Mouse (Mus musculus) lung, postnatal 14 days (tissue): ENCODE data around the gene Hivep3.

Experiments
- DNase-seq: peaks from one replicate; pipeline ENCODE4 v3.0.0; 2021

The Hivep3 gene

DNA sequence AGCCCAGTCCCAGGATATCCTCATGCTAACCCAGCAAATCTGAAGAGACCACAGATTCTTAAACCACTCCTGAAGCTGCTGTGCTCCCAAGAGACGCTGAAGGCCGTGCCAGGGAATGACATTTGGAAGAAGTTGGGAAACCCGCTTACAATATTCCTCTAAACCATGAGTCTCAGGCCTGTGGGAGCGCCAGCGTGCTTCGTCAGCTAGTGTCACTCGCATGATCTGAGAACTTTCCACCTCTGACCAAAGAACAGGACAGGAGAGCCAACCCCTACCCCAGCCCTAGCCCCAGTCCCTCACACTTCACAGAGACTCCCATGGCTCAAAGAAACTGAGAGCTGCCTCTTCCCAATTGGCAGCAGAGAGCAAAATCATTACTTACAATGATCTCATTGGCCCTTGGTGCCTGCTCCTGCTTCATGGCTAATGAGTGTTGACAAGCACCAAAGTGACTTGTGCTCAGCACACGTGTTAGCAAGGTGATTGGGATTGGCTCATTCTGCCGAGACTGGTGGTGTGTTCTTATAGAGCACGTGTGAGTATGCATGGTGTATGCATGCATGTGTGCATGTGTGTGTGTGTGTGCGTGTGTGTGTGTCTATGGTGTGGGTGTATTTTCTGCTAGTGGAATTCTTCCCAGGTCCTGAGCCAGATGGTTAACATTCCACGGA lies 247.6 kb downstream of the Hivep3 start:
- peak; percentile 27 for DNase-seq

DNA sequence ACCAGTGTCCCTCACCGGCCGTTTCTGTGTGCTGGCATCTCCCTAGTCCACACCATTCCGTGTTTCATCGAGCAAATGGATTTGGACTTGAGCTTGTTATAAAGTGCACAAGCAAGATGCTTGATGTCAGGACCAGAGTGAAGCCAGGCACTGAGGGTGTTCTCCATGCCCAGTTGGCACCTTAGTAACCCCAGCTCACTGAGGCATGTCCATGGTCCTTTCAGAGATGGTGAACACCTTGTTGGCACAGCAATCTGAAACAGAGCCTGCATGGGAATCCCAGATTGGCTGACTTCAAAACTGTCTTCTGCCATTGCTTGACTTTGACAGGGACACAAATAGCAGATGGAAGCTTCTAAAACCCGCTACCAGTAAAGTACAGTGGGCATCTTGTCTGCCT lies 252.5 kb downstream of the Hivep3 start:
- no peak for DNase-seq

DNA sequence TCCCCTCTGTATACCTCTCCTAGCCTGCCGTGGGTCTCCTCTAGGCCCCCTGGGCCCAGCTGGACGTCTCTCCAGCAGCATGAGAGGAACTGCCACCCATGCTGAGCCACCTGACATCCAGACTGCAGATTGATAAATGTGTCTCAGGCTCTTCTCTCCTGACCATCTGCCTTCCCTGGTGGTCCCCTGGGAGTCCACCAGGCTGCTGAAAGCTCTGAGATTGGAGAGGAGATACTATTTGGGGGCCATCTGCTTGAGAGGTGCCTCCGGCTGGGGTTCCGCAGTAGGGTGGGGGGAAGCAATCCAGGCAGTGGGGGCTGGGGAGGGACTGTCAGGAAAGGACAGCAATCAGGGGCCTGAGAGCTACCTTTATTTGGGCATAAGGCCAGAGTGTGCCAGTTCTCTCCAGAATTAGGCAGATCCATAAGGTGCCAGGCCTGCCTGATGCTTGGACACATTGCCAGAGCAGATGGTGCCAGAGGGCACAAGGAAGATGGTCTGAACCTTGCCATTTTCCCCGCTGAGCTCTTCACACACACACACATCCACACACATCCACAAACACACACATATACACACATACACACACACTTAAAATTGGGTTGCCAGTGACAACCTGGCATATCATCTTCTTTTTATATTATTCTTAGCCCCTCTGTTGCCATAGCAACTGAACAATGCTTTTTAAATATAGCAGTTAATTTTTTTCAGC lies 253.2 kb downstream of the Hivep3 start:
- DNase-seq: no peak

DNA sequence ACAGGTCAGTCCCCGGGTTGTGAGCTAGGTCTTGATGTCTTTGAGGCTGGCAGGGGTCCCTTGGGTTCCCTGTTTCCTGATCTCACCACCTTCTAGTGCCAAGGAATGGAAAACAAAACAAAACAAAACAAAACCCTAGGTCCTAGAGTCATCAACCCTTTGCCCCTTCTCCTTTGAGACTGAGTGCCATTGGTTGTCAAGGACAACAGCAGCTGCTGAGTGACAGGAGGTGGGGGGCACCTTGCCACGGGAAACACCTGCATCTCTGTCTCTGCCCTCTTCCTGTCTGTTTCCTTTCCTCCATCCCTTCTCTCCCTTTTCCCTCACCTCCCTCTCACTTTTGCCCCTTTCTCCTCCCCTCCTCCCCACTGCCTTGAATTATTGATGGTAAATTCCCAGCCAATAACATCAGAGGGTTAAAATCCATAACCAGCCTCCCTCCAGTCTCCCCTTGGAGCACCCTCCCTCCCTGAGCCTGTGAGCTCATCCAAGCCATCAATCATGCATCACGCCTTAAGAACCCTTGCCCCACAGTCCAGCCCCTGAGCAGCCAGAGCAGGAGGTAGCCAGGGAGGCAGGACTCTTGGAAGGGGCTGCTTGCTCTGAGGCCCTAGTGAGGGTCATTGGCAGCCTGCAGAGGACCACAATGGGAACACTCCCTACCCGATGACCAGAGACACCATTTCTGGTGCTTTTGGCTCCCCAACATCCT lies 253.9 kb downstream of the Hivep3 start:
- DNase-seq: no peak

DNA sequence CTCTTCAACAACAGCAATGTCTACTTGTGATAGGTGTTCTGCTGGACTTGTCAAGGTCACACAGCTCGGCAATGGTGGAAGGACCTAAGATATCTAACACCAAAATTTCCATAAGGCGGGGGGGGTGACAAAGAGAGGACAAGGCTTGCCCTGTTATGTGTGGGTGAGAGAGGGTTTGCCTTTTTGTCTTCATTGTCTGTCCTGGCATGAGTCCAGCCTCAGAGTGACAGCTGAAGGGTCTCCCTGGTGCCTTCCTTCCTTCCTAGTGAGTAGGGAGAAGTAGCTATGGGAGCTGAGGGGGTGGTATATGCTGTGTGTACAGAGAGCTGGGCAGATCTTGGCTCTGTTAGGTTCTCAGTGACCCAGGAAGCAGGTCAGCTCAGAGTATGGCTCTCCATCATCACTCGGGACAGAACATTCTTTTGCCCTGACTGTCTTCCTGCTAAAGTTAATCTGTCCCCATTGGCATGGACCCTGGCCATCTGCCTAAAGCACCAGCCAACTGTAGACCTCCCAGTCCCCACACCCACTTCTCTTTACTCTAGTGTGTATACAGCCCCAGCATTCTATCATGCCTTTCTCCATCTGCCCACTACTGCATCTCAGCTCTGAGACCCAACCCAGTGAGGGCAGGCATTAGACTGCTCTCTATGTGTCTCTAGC lies 255.6 kb downstream of the Hivep3 start:
- no peak for DNase-seq

DNA sequence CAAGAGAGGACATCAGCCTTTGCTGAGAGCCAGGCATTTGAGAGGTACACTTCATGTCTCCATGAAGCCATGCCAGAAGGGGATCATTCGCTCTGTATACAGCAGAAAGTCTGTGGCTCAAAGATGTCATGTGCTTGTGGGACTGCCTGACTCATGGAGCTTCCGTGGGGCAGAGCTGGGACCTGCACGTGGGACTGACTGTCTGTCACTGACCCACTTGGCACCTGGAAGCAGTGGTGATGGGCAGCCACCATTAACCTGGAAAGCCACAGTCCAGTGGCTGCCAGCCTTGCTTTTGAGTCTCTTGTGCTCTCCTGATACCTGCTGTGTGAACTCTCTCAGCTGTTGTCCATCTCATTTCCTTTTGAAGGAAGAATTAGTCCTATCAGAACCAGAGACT lies 256.8 kb downstream of the Hivep3 start:
- no peak for DNase-seq

DNA sequence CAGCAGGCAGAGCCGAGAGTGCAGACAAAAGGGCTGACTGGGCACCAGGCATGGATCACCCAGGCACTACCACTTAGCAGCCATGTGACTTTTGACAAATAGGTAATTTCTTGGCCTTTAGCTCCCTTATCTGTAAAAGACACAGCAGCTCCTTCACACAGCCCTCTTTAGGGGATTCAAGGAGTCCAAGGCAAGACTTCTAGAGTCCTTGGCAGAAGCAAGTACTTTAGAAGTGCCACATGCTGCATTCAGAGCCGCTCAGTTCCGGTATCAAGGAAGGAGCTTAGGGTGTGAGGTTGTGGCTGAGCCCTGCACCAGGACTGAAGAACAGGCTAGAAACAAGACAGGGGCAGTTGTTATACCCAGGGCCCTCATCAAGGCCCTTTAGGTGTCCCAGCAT lies 257.3 kb downstream of the Hivep3 start:
- no peak for DNase-seq

- DNase-seq: no peak
These were observed 258.2 kb downstream of the Hivep3 start for GRCm38 (mm10) chr4:119991758-119992157.

DNA sequence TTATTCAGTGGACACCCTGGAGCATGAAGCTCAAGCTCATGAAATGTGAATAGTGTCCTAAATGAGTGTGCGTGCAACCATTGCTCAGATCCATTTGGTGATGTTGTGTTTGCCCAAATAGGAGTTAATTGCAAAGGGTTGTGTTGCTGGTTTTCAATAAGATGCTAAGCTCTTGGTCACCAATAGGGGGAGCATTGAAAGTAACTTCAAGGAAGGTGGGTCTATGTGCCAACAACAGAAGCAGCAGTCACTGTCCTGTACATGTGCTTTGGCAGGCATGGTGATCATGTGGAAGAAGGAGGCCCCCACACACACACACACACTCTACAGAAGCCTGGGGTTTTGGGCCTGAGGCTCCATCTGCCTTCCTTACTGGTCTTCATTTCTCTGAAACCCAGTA lies 262.8 kb downstream of the Hivep3 start:
- DNase-seq: no peak

DNA sequence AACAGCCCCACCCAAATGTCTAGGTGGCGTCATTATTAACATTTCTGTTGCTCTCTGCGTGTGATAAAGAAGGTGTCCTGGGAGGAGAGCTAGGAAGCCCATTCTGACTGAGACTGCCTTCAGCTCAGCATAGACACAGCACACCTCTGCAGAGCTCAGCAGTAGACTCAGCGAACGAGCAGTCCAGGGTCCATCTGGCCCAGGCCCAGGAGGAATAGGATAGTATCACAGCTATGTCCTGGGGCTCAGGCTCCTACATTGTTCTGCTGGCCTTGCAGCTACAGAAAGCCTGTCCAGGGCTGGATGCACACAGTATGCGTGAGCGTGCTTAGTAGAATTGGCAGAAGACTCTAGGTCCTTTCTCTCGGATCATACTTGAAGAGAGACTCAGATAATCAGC lies 263.8 kb downstream of the Hivep3 start:
- no peak for DNase-seq

DNA sequence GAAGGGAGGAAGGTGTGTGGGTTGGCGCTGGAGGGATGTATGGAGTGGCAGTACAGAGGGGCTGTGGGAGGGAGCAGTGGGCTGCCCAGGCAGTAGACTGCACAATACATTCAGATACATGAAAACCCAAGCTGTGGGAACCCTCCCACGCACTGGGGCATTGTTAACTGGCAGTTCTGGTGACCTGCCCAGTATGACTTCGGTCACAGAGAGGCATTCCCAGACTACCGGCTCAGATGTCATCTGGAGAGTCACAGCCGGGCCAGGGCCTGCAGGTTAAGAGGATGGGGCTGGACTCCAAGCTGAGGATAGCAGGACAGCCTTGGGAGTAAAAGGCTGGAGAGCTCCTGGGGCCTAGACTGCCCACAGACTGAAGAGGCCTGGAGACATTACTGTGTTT lies 265.3 kb downstream of the Hivep3 start:
- DNase-seq: no peak

DNA sequence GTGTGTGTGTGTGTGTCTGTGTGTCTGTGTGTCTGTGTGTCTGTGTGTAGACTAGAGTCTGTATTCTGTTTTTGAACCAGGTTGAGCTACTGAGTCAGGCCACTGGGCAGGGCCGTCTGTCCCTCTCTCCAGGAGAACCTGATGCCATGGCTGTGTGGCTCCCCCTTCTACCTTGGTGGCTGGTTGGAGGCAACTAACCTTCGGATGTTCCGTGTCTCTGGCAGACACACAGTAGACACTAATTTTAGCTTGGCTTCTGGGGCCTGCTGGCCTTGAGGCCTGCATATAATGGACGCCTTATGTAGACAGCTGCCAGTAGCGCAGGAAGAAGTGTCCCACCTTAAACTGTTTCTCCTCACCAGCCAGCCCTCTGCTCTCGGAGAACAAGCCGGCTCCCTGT lies 267.3 kb downstream of the Hivep3 start:
- DNase-seq: no peak

- no peak for DNase-seq
These were observed 269.4 kb downstream of the Hivep3 start for GRCm38 (mm10) chr4:120003006-120003405.

GRCm38 (mm10) chr4:120006046-120006445 lies 272.5 kb downstream of the Hivep3 start:
- no peak for DNase-seq

GRCm38 (mm10) chr4:120007889-120008288 lies 274.3 kb downstream of the Hivep3 start:
- DNase-seq: no peak

- no peak for DNase-seq
These were observed 275.6 kb downstream of the Hivep3 start for GRCm38 (mm10) chr4:120009151-120009550.

- DNase-seq: no peak
These were observed 278.2 kb downstream of the Hivep3 start for GRCm38 (mm10) chr4:120011788-120012187.

- no peak for DNase-seq
These were observed 279.3 kb downstream of the Hivep3 start for GRCm38 (mm10) chr4:120012891-120013290.

DNA sequence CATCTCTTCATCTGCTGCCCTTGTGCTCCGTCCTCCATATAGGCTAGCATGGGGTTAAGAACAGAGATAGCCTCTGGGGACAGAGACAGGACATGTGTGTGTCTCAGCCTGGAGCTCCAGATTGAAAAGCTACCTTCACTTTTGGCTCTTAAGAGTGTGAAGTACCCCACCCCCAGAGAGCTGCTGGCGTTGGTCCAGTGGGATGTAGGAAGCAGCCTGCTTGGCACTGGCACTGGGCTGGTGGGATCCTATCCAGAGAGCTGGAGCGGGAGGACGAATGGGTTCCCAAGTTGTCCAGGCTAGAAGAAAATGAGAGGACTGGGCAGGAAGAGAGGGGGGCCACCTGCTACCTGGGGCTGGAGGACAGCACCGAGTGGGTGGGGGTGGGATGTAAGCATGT lies 284.8 kb downstream of the Hivep3 start:
- no peak for DNase-seq

DNA sequence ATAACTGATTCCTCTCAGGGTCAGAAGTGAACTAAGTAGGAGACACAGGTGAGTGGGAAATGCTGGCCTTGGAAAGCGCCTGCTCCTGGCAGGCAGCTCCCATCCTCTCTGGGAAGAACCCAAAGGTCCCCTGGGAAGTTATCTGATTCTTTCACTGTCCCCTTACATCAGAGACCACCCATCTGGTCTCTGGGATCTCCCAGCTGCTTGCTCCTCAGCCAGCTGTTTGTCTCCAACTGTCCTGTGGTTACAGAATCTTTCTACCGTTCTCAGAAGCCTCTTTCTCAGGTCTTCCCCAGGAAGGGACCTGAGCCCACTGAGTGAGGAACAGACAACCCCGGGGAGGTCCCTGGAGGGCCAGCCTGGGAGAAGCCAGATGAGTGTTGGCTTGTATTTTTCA lies 288.8 kb downstream of the Hivep3 start:
- DNase-seq: no peak

DNA sequence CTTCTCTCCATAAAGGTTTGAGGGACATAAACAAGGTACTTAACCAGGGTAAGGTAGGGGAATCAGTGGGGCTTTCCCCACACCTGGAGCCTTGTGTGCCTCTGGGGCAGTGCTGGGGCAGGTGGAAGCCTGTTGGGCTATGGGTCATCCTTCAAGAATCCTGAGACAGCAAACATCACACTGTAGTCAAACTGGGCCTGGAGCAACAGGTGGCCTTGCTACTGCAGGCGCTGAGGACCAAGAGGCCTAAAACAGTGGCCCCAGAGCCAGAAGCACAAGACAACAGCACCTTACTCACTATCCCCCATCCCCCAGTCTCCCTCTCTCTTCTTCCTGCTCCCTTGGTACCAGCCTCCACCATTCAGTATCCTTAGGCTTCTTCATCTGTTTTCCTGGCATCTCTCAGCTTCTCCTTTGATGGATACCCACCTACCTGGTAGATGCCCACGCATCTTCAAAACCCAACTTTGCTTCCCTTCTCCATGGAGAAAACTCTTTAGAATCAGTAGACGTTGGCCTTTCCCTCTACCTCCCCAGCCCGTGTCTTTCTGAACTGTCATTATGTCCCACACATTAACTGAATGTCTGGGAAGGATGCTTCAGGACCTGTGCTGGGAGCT lies 289.7 kb downstream of the Hivep3 start:
- DNase-seq: no peak

DNA sequence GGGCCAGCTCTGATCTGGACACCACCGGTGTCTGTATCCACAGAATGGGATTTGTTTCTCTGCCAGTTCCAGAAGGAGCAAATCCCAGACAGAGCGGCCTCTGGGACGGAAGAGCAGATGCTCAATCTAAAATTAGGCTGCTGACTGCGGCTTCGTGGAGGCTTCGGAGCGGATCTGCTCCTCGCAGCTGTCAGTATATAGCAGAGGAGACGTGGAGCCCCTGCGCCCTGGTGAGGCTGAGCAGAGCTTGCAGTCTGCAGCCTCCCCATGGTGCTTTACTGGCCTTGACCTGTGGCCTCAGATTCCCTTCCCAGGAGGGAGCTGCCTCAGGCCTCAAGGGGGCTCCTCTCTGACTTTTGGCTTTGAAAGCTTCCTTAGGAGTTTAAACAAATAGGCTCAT lies 290.5 kb downstream of the Hivep3 start:
- DNase-seq: no peak

- DNase-seq: no peak
These were observed 294.1 kb downstream of the Hivep3 start for GRCm38 (mm10) chr4:120027671-120028070.
